10 mouse cellular contexts compared by ENCODE assay signal in genomic region chr16:44331154-44331553, GRCm38 (mm10). TPM values are rescaled to one million over a fixed set of nuclear protein-coding genes. Genes with fewer than 3 reads are reported as not detected.
DNase-seq lines count a peak whose midpoint lies in the region; ATAC-seq and TF ChIP-seq lines count a peak whose summit lies in the region.
"Had no signal": no experiment of that assay in that cellular context is flagged by ENCODE, and none has a peak within 500 bp of the region (broad histone marks: within the 10 kb centered on the region; RNA-seq: fewer than 3 reads in every experiment).

No protein-coding gene starts in this region.

- H3K9me3 ChIP-seq in lung, postnatal 0 days (ENCODE audit: low read length): no peaks in the 10 kb centered on the region
- H3K9me3 ChIP-seq: heart, embryonic 15.5 days had no signal

- WGBS in lung, postnatal 0 days: 32% methylated on average over 9 of the region's 9 CpGs
- 51% methylated on average over 9 of the region's 9 CpGs for WGBS in lung, adult 2 months

- DNase-seq in lung, postnatal 0 days (ENCODE audit: low spot score): peak; percentile 16
- DNase-seq in lung, adult 2 months: no peak
- DNase-seq in cerebellum, postnatal 36 days: peak; percentile 41 to 46
- DNase-seq in induced T-regulatory cell, adult 2 months (ENCODE audit: low read depth): peak; percentile 34
- DNase-seq in right cerebral cortex, postnatal 14 days: peak; percentile 8
- no peak for DNase-seq in kidney, adult 9 months
- no peak for DNase-seq in Muller cell, postnatal 12 days (ENCODE audit: inconsistent ontology term)
- no peak for DNase-seq in c-Kit-positive CD71-positive TER-119-positive erythroid progenitor cells, embryonic 14.5 days (ENCODE audit: low spot score)

- TF ChIP-seq POLR2A in lung, adult 2 months (IDR thresholded peaks at IDR 0.05; ENCODE audit: borderline replicate concordance, extremely low read depth, low read depth, low read length): no peak

- TF ChIP-seq CTCF in lung, postnatal 0 days (IDR thresholded peaks at IDR 0.05): no peak
- no peak for TF ChIP-seq CTCF in lung, adult 2 months (IDR thresholded peaks at IDR 0.05; ENCODE audit: insufficient read depth, low read length)

- H3K4me3 ChIP-seq in lung, postnatal 0 days (ENCODE audit: low read depth, low read length): no peak overlapping the region
- H3K4me3 ChIP-seq in lung, adult 2 months (replicated peaks; ENCODE audit: extremely low read depth, low read depth, low read length): no peak overlapping the region
- H3K4me3 ChIP-seq: myocyte had no signal

- TF ChIP-seq EP300 in lung, postnatal 0 days (IDR thresholded peaks at IDR 0.05): no peak

- no peak overlapping the region for H3K27ac ChIP-seq in lung, postnatal 0 days (ENCODE audit: low read length)
- H3K27ac ChIP-seq: heart, embryonic 15.5 days had no signal

- no peak overlapping the region for H3K4me2 ChIP-seq in lung, postnatal 0 days (replicated peaks; ENCODE audit: low read depth, low read length)

- no peak for ATAC-seq in lung, postnatal 0 days

- no peaks in the 10 kb centered on the region for H3K36me3 ChIP-seq in lung, postnatal 0 days (ENCODE audit: insufficient read depth, low read length)
- H3K36me3 ChIP-seq: heart, embryonic 15.5 days had no signal

- H3K4me1 ChIP-seq in lung, postnatal 0 days (ENCODE audit: insufficient read depth, low read depth, low read length): no peaks in the 10 kb centered on the region
- H3K4me1 ChIP-seq in lung, adult 2 months (ENCODE audit: control insufficient read depth, insufficient read depth, low read length): peaks cover 3% of the 10 kb centered on the region; the same call in 1 of the 2 replicates

- H3K27me3 ChIP-seq in lung, postnatal 0 days (replicated peaks; ENCODE audit: insufficient read depth, low read length): no peaks in the 10 kb centered on the region; the same call in 1 of the 2 replicates

- H3K9ac ChIP-seq in lung, postnatal 0 days (replicated peaks; ENCODE audit: low read depth): no peak overlapping the region

RNA-seq across cellular contexts. Expression of gene Sidt1, which starts 1.8 kb away (rescaled TPM):
- polyA plus RNA-seq in lung, postnatal 0 days (2015; fragmentation: Nextera tagmentation; extraction: Ambion mirVana): 0.53 and 0.98 TPM in 2 replicates
- polyA plus RNA-seq in lung, adult 2 months (2012; rRNA removed): 2.9 and 4.3 TPM in 2 replicates
- polyA plus RNA-seq: myocyte had no signal

RNA-seq across cellular contexts. Expression of gene Spice1, which starts 15.8 kb away (rescaled TPM):
- polyA plus RNA-seq in lung, postnatal 0 days (2015; fragmentation: Nextera tagmentation; extraction: Ambion mirVana): 15.4 and 17.5 TPM in 2 replicates
- polyA plus RNA-seq in lung, adult 2 months (2012; rRNA removed): 7.6 and 8.9 TPM in 2 replicates

Comparison
In these comparisons a context has a peak if more than half of its experiments do, and no peak if none do; other contexts are left out.
1. DNase-seq: peak in lung, postnatal 0 days (single experiment), cerebellum, postnatal 36 days (2 of 2), induced T-regulatory cell, adult 2 months (single experiment) and right cerebral cortex, postnatal 14 days (single experiment); none in lung, adult 2 months (single experiment), kidney, adult 9 months (single experiment), Muller cell, postnatal 12 days (single experiment) and c-Kit-positive CD71-positive TER-119-positive erythroid progenitor cells, embryonic 14.5 days (single experiment).